Mouse (Mus musculus): ENCODE measurements around the gene Olfr145. TPM values are rescaled to one million over a fixed set of nuclear protein-coding genes. Genes with fewer than 3 reads are reported as not detected.

Olfr145 gene
- polyA plus RNA-seq, 1 experiment: not detected

GRCm38 (mm10) chr9:37918018-37918417, 21.5 kb downstream of the Olfr145 start:
- no peak for TF ChIP-seq TAL1 (IDR thresholded peaks at IDR 0.05; ENCODE audit: low read length)
- no peak for TF ChIP-seq GATA1 (IDR thresholded peaks at IDR 0.05; ENCODE audit: low read length)
- no peaks in the 10 kb centered on the region for H3K36me3 ChIP-seq (ENCODE audit: control insufficient read depth)
- H3K4me1 ChIP-seq (ENCODE audit: control insufficient read depth): no peaks in the 10 kb centered on the region
- H3K27me3 ChIP-seq (ENCODE audit: control insufficient read depth): no peaks in the 10 kb centered on the region
- H3K9me3 ChIP-seq (ENCODE audit: control insufficient read depth, low read length): no peaks in the 10 kb centered on the region
- no peak overlapping the region for H3K4me3 ChIP-seq (replicated peaks)

- no peaks in the 10 kb centered on the region for H3K4me1 ChIP-seq (ENCODE audit: control insufficient read depth)
- H3K36me3 ChIP-seq (ENCODE audit: control insufficient read depth): no peaks in the 10 kb centered on the region
- no peaks in the 10 kb centered on the region for H3K9me3 ChIP-seq (ENCODE audit: control insufficient read depth, low read length)
- no peak for TF ChIP-seq GATA1 (IDR thresholded peaks at IDR 0.05; ENCODE audit: low read length)
- no peak for TF ChIP-seq TAL1 (IDR thresholded peaks at IDR 0.05; ENCODE audit: low read length)
- H3K4me3 ChIP-seq (replicated peaks): no peak overlapping the region
- no peaks in the 10 kb centered on the region for H3K27me3 ChIP-seq (ENCODE audit: control insufficient read depth)
Observed at GRCm38 (mm10) chr9:37924194-37924593, 27.7 kb downstream of the Olfr145 start.

- Histone ChIP-seq H3K36me3 (ENCODE audit: control insufficient read depth) (no peaks in the 10 kb centered on the region), H3K9me3 (ENCODE audit: control insufficient read depth, low read length) (no peaks in the 10 kb centered on the region), H3K4me1 (ENCODE audit: control insufficient read depth) (no peaks in the 10 kb centered on the region), H3K4me3 (replicated peaks) (no peak overlapping the region), H3K27me3 (ENCODE audit: control insufficient read depth) (no peaks in the 10 kb centered on the region)
- TF ChIP-seq TAL1 (IDR thresholded peaks at IDR 0.05; ENCODE audit: low read length) (no peak), GATA1 (IDR thresholded peaks at IDR 0.05; ENCODE audit: low read length) (no peak)
Observed at GRCm38 (mm10) chr9:37925445-37925844, 28.9 kb downstream of the Olfr145 start.

- TF ChIP-seq TAL1 (IDR thresholded peaks at IDR 0.05; ENCODE audit: low read length): no peak
- TF ChIP-seq GATA1 (IDR thresholded peaks at IDR 0.05; ENCODE audit: low read length): no peak
- no peaks in the 10 kb centered on the region for H3K36me3 ChIP-seq (ENCODE audit: control insufficient read depth)
- no peaks in the 10 kb centered on the region for H3K9me3 ChIP-seq (ENCODE audit: control insufficient read depth, low read length)
- H3K27me3 ChIP-seq (ENCODE audit: control insufficient read depth): no peaks in the 10 kb centered on the region
- H3K4me3 ChIP-seq (replicated peaks): no peak overlapping the region
- no peaks in the 10 kb centered on the region for H3K4me1 ChIP-seq (ENCODE audit: control insufficient read depth)
Observed at GRCm38 (mm10) chr9:37926019-37927013, 29.8 kb downstream of the Olfr145 start.

- Histone ChIP-seq H3K9me3 (ENCODE audit: control insufficient read depth, low read length) (no peaks in the 10 kb centered on the region), H3K36me3 (ENCODE audit: control insufficient read depth) (no peaks in the 10 kb centered on the region), H3K27me3 (ENCODE audit: control insufficient read depth) (no peaks in the 10 kb centered on the region), H3K4me1 (ENCODE audit: control insufficient read depth) (no peaks in the 10 kb centered on the region), H3K4me3 (replicated peaks) (no peak overlapping the region)
- no peak for TF ChIP-seq GATA1 (IDR thresholded peaks at IDR 0.05; ENCODE audit: low read length)
- no peak for TF ChIP-seq TAL1 (IDR thresholded peaks at IDR 0.05; ENCODE audit: low read length)
Observed at GRCm38 (mm10) chr9:37932519-37932918, 36.0 kb downstream of the Olfr145 start.

GRCm38 (mm10) chr9:37934146-37934545, 37.6 kb downstream of the Olfr145 start:
- Histone ChIP-seq H3K9me3 (ENCODE audit: control insufficient read depth, low read length) (no peaks in the 10 kb centered on the region), H3K4me1 (ENCODE audit: control insufficient read depth) (no peaks in the 10 kb centered on the region), H3K27me3 (ENCODE audit: control insufficient read depth) (no peaks in the 10 kb centered on the region), H3K4me3 (replicated peaks) (no peak overlapping the region), H3K36me3 (ENCODE audit: control insufficient read depth) (no peaks in the 10 kb centered on the region)
- TF ChIP-seq GATA1 (IDR thresholded peaks at IDR 0.05; ENCODE audit: low read length) (no peak), TAL1 (IDR thresholded peaks at IDR 0.05; ENCODE audit: low read length) (no peak)

GRCm38 (mm10) chr9:37941167-37941566, 44.6 kb downstream of the Olfr145 start:
- Histone ChIP-seq H3K36me3 (ENCODE audit: control insufficient read depth) (no peaks in the 10 kb centered on the region), H3K4me3 (replicated peaks) (no peak overlapping the region), H3K9me3 (ENCODE audit: control insufficient read depth, low read length) (no peaks in the 10 kb centered on the region), H3K4me1 (ENCODE audit: control insufficient read depth) (no peaks in the 10 kb centered on the region), H3K27me3 (ENCODE audit: control insufficient read depth) (no peaks in the 10 kb centered on the region)
- TF ChIP-seq GATA1 (IDR thresholded peaks at IDR 0.05; ENCODE audit: low read length) (no peak), TAL1 (IDR thresholded peaks at IDR 0.05; ENCODE audit: low read length) (no peak)

Other genes with a start within 250 kb of the Olfr145 start
- gene Tbrg1, start 239.4 kb upstream of the Olfr145 start, polyA plus RNA-seq (2012): 3.2 and 3.4 TPM in 2 replicates
- not detected in 2 replicates for gene Panx3, start 227.5 kb upstream of the Olfr145 start, polyA plus RNA-seq (2012)
- gene Olfr160, start 180.5 kb upstream of the Olfr145 start, polyA plus RNA-seq (2012): not detected in 2 replicates
- 0.04 TPM in 1 of 2 replicates, not detected in the other for gene Olfr874, start 151.6 kb upstream of the Olfr145 start, polyA plus RNA-seq (2012)
- gene Olfr875, start 124.9 kb upstream of the Olfr145 start, polyA plus RNA-seq (2012): not detected in 2 replicates
- gene Olfr876, start 93.7 kb upstream of the Olfr145 start, polyA plus RNA-seq (2012): 0.03 TPM in 1 of 2 replicates, not detected in the other
- not detected in 2 replicates for gene Olfr877, start 42.5 kb upstream of the Olfr145 start, polyA plus RNA-seq (2012)
- gene Olfr878, start 21.1 kb downstream of the Olfr145 start, polyA plus RNA-seq (2012): not detected in 2 replicates
- gene Olfr881, start 95.1 kb downstream of the Olfr145 start, polyA plus RNA-seq (2012): not detected in 2 replicates
- gene Olfr883, start 129.1 kb downstream of the Olfr145 start, polyA plus RNA-seq (2012): not detected in 2 replicates
- gene Olfr884, start 149.8 kb downstream of the Olfr145 start, polyA plus RNA-seq (2012): not detected in 2 replicates
- not detected in 2 replicates for gene Olfr885, start 164.6 kb downstream of the Olfr145 start, polyA plus RNA-seq (2012)
- gene Olfr887, start 187.3 kb downstream of the Olfr145 start, polyA plus RNA-seq (2012): not detected in 2 replicates
- gene Olfr888, start 211.4 kb downstream of the Olfr145 start, polyA plus RNA-seq (2012): not detected in 2 replicates
- not detected in 2 replicates for gene Olfr889, start 218.5 kb downstream of the Olfr145 start, polyA plus RNA-seq (2012)
- not detected in 2 replicates for gene Olfr890, start 245.8 kb downstream of the Olfr145 start, polyA plus RNA-seq (2012)